Mouse (Mus musculus): ENCODE data around the gene Oas1a.
"Not testable (repeated sequence)": the region's sequence is repeated elsewhere in the genome, so short reads cannot be mapped to it uniquely, and the experiment has no call there.

DNA sequence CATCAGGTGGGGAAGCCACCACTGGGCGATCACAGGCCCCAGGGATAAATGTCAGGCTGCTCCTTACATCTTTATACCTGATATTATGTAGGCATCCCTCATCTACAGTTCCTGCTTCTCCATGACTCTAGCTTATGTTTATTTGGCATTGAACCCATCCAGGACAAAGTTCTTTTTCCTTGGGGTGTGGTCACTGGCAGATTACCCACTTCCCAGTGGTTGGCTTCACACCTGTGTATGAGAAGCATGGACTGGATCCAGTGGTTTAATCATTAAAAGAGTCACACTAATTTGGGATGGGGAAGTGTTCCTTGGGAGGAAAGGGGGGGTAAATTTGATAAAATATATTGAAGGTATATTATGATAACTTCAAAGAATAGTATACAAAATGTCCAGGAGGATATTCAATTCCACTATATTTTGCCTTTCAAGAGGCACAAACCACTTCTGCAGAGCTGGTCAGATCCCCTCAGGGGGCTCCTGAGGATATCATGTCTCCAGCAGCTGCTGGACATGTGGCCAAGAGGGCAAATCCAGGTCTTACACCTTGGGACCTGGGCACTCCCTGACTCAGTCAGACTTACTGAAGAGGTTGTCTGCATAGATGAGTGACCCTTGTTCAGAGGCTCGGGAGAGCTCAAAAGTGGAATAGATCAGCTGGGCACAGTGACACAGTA lies 15.6 kb downstream of the Oas1a start:
- not testable (repeated sequence) for TF ChIP-seq GATA1, TAL1 (IDR thresholded peaks at IDR 0.05; ENCODE audit: low read length)

Data from erythroblast, embryonic 14.5 days (primary cell).